23 mouse cellular contexts compared by ENCODE assay signal in the genomic region with DNA sequence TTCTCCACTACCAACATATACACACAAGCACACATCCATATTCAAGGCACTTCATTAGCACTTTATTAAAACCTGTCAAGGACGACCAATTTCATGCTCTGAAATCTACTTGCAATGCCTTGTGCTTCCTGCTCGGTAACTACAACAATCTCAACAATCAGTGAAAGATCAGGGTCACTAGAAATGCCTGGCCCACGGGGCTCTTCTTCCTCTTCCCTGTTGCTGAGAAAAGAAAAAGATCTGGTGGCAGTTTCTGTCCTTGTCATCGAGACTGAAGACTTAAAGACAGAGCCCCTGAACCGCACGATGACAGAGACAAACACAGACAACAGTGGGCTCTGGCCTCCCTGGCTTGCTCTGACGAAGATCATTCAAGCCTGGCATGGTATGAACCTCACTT. TPM values are rescaled to one million over a fixed set of nuclear protein-coding genes. Genes with fewer than 3 reads are reported as not detected.
DNase-seq lines count a peak whose midpoint lies in the region; ATAC-seq lines count a peak whose summit lies in the region.
"Had no signal": no experiment of that assay in that cellular context is flagged by ENCODE, and none has a peak within 500 bp of the region (broad histone marks: within the 10 kb centered on the region; RNA-seq: fewer than 3 reads in every experiment).

No protein-coding gene starts in this region.

- 83% methylated on average over 7 of the region's 7 CpGs for WGBS in limb, embryonic 12.5 days
- 75% methylated on average over 7 of the region's 7 CpGs for WGBS in midbrain, embryonic 15.5 days

- H3K4me3 ChIP-seq in brown adipose tissue, adult 24 weeks (ENCODE audit: insufficient read depth, low read depth, low read length) = no peak overlapping the region
- H3K4me3 ChIP-seq in limb, embryonic 12.5 days (replicated peaks) = no peak overlapping the region
- H3K4me3 ChIP-seq in midbrain, embryonic 15.5 days = no peak overlapping the region
- H3K4me3 ChIP-seq: embryonic facial prominence, embryonic 15.5 days; forebrain, embryonic 10.5 days; heart, embryonic 13.5 days; hindbrain, embryonic 15.5 days; megakaryocyte, embryonic 14.5 days had no signal

- H3K27me3 ChIP-seq in limb, embryonic 12.5 days = no peaks in the 10 kb centered on the region
- H3K27me3 ChIP-seq in midbrain, embryonic 15.5 days (replicated peaks) = no peaks in the 10 kb centered on the region
- H3K27me3 ChIP-seq: embryonic facial prominence, embryonic 15.5 days; heart, embryonic 13.5 days; hindbrain, embryonic 15.5 days had no signal

- no peaks in the 10 kb centered on the region for H3K9me3 ChIP-seq in limb, embryonic 12.5 days
- no peaks in the 10 kb centered on the region for H3K9me3 ChIP-seq in midbrain, embryonic 15.5 days
- H3K9me3 ChIP-seq: embryonic facial prominence, embryonic 15.5 days; forebrain, embryonic 10.5 days; heart, embryonic 13.5 days; hindbrain, embryonic 15.5 days; megakaryocyte, embryonic 14.5 days had no signal

- no peak overlapping the region for H3K4me2 ChIP-seq in limb, embryonic 12.5 days
- H3K4me2 ChIP-seq in midbrain, embryonic 15.5 days = no peak overlapping the region
- H3K4me2 ChIP-seq: embryonic facial prominence, embryonic 15.5 days; heart, embryonic 13.5 days; hindbrain, embryonic 15.5 days had no signal

- peak; percentile 17 to 38 for DNase-seq in spleen, postnatal 36 days (ENCODE audit: low spot score in 2 of 2)
- no peak for DNase-seq in spleen, postnatal 4 days (ENCODE audit: low spot score in 2 of 2)
- no peak for DNase-seq in right cerebral cortex, postnatal 14 days
- DNase-seq in cerebellum, adult 9-11 months = no peak
- DNase-seq: adrenal gland, postnatal 36 days; cerebellum, adult 9-10 months; heart, adult 18-20 months; heart, postnatal 4 days; kidney, postnatal 36 days; lung, adult 18-20 months; lung, postnatal 14 days had no signal

- peaks cover 50% of the 10 kb centered on the region for H3K4me1 ChIP-seq in brown adipose tissue, adult 24 weeks (ENCODE audit: control insufficient read depth, insufficient read depth, insufficient read length, low read length)
- peaks cover 33% of the 10 kb centered on the region for H3K4me1 ChIP-seq in limb, embryonic 12.5 days (replicated peaks)
- H3K4me1 ChIP-seq in midbrain, embryonic 15.5 days = peaks cover 2% of the 10 kb centered on the region; the same call in 1 of the 2 replicates

- peak overlapping the region; percentile 27 for H3K27ac ChIP-seq in brown adipose tissue, adult 24 weeks (replicated peaks; ENCODE audit: low read depth, low read length)
- peak overlapping the region; percentile 85; the same call in 1 of the 2 replicates for H3K27ac ChIP-seq in limb, embryonic 12.5 days
- H3K27ac ChIP-seq in midbrain, embryonic 15.5 days = no peak overlapping the region
- H3K27ac ChIP-seq: heart, embryonic 13.5 days; hindbrain, embryonic 15.5 days; stomach, postnatal 0 days had no signal

- no peak overlapping the region for H3K9ac ChIP-seq in limb, embryonic 12.5 days (replicated peaks)
- H3K9ac ChIP-seq in midbrain, embryonic 15.5 days = no peak overlapping the region
- H3K9ac ChIP-seq: embryonic facial prominence, embryonic 15.5 days; heart, embryonic 13.5 days; hindbrain, embryonic 15.5 days had no signal

- no peak for ATAC-seq in limb, embryonic 12.5 days (ENCODE audit: insufficient number of reproducible peaks, insufficient read depth, low FRiP score, low TSS enrichment, low read depth)
- ATAC-seq in midbrain, embryonic 15.5 days (replicated peaks) = no peak
- ATAC-seq: intestine, embryonic 16.5 days; midbrain, embryonic 16.5 days had no signal

- H3K36me3 ChIP-seq in limb, embryonic 12.5 days = peaks cover 7% of the 10 kb centered on the region
- H3K36me3 ChIP-seq in midbrain, embryonic 15.5 days (replicated peaks) = no peaks in the 10 kb centered on the region
- H3K36me3 ChIP-seq: embryonic facial prominence, embryonic 15.5 days; forebrain, embryonic 10.5 days; G1E; hindbrain, embryonic 15.5 days had no signal

RNA-seq across cellular contexts. Expression of a gene that starts 35.6 kb away (rescaled TPM):
- polyA plus RNA-seq in brown adipose tissue, adult 24 weeks (2012; ENCODE audit: insufficient read depth, insufficient read length, missing spikeins) = 60.5 and 68.8 TPM in 2 replicates
- polyA plus RNA-seq in limb, embryonic 12.5 days (2016; fragmentation: Nextera tagmentation; extraction: Ambion mirVana) = 25.3 and 28.6 TPM in 2 replicates
- 8.5 and 9.0 TPM in 2 replicates for polyA plus RNA-seq in midbrain, embryonic 15.5 days (2015; fragmentation: Nextera tagmentation; extraction: Ambion mirVana)
- polyA plus RNA-seq: G1E had no signal

Comparison
In these comparisons a context has a peak if more than half of its experiments do, and no peak if none do; other contexts are left out.
1. DNase-seq: peak in spleen, postnatal 36 days (2 of 2); none in spleen, postnatal 4 days (0 of 2), right cerebral cortex, postnatal 14 days (single experiment) and cerebellum, adult 9-11 months (single experiment).